Mouse (Mus musculus) heart, embryonic 15.5 days (tissue): ENCODE measurements around the gene Rsph14. TPM values are rescaled to one million over a fixed set of nuclear protein-coding genes. Genes with fewer than 3 reads are reported as not detected.
A peak's percentile ranks its signal among the peaks of the same experiment; 100 is the strongest.

Source experiments
- ATAC-seq: fragments of 200-750 bp; cut with Nextera tagmentation; replicated peaks from 2 replicates; pipeline ENCODE4 v1.8.0; 2017; ENCODE audit warnings: low read depth, moderate TSS enrichment; ENCODE audit not compliant: insufficient number of reproducible peaks, insufficient read depth, low FRiP score
- H3K27ac ChIP-seq: fragments of 300-500 bp; sonication (generic); 2 replicates; pipeline ENCODE4 v1.5.1; 2015; ENCODE audit warnings: mild to moderate bottlenecking, inconsistent platforms
- H3K27me3 ChIP-seq: fragments of 300-500 bp; sonication (generic); 2 replicates; pipeline ENCODE4 v1.6.1; 2015; ENCODE audit warnings: inconsistent platforms
- H3K36me3 ChIP-seq: fragments of 300-500 bp; sonication (generic); 2 replicates; pipeline ENCODE4 v1.6.1; 2015; ENCODE audit warnings: mild to moderate bottlenecking, inconsistent platforms
- H3K4me1 ChIP-seq: fragments of 300-500 bp; sonication (generic); replicated peaks from 2 replicates; pipeline ENCODE4 v1.6.1; 2015; ENCODE audit warnings: inconsistent platforms
- H3K4me2 ChIP-seq: fragments of 300-500 bp; sonication (generic); 2 replicates; pipeline ENCODE4 v1.6.1; 2015; ENCODE audit warnings: inconsistent platforms, mild to moderate bottlenecking, moderate library complexity
- H3K4me3 ChIP-seq: fragments of 300-500 bp; sonication (generic); 2 replicates; pipeline ENCODE4 v1.5.1; 2015; ENCODE audit warnings: mild to moderate bottlenecking, inconsistent platforms
- H3K9ac ChIP-seq: fragments of 300-500 bp; sonication (generic); 2 replicates; pipeline ENCODE4 v1.6.1; 2015; ENCODE audit warnings: mild to moderate bottlenecking, inconsistent platforms
- H3K9me3 ChIP-seq: fragments of 300-500 bp; sonication (generic); replicated peaks from 2 replicates; pipeline ENCODE4 v1.6.1; 2016; ENCODE audit warnings: inconsistent platforms
- WGBS: fragments of 180-500 bp; shearing (Covaris S2); methylation state at CpG from one replicate; pipeline ENCODE4 v1.1.7; 2015; ENCODE audit warnings: mixed read lengths; 5-methylcytosine and 5-hydroxymethylcytosine counted together
- polyA plus RNA-seq: library from polyadenylated mRNA; unstranded; fragments of >200 nt; fragmentation: Nextera tagmentation; extraction: Ambion mirVana; gene quantifications from 2 replicates; pipeline ENCODE4 v1.2.1, GENCODE M21; 2015

Gene Rsph14
- polyA plus RNA-seq, 1 experiment from 2014 or later: not detected

DNA sequence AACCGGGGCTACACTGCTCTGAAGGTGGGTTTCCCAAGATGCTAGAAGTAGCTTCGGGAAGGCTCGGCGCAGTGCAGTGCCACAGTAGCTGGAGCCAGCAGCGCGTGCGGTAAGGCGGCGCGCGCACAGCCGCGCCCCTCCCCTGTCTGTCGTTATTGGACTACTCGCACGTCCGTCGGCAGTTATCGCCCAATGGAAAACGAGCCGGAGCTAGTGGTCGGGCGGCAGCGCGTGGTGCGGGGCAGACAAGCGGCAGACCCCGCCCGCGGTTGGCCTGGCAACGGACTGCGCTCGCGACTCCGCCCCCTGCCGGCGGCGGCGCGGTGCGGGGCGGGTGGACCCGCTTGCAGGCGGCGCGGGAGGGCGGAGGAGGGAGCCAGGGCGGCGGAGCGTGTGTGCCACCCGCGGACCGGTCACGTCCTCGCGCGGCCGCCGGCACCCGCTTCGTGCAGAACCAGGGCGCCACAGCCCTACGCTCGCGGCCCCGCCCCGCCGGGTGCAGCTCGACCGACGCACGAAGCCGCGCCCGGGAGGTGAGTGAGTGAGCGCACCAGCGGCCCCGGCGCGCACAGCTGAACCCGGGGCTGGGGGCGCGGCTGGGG lies 65.4 kb downstream of the Rsph14 start, which contains the start of gene Gnaz:
TSS of gene Gnaz (plus strand) at position 328 of the 602 bp plus-strand sequence.
- under 1% methylated on average over 67 of the region's 83 CpGs for WGBS
- peaks cover 47% of the 10 kb centered on the region for H3K27me3 ChIP-seq
- H3K4me3 ChIP-seq: peak within 1 kb of the TSS; percentile 63
- peak within 1 kb of the TSS; percentile 55 for H3K9ac ChIP-seq
- no peak within 1 kb of the TSS for H3K27ac ChIP-seq
- peak; percentile 93 for ATAC-seq
- peak within 1 kb of the TSS; percentile 98 for H3K4me2 ChIP-seq
- peaks cover 13% of the 10 kb centered on the region for H3K4me1 ChIP-seq
- H3K9me3 ChIP-seq: no peaks in the 10 kb centered on the region
- H3K36me3 ChIP-seq: no peaks in the 10 kb centered on the region

DNA sequence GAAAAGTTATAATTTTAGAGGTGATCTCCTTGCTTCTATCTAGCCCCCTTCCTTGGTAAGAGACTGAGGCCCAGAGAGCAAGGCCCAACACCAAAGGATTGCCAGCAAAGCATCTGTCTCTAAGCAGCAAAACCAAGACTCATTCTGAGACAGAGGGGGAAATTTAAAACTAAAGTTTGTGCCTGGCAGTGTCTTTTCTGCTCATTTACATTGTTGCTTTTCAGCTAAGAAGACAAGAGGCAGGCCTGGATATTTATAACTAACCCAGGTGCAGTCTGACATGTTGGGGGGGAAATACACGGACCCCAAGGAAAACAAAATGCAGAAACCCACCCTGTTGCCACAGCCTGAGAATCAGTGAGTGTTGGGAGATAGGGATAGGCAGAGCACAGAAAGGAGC lies 68.0 kb downstream of the Rsph14 start:
- 66% methylated on average over 1 of the region's 1 CpGs for WGBS
- Histone ChIP-seq H3K4me2 (no peak overlapping the region), H3K9me3 (no peaks in the 10 kb centered on the region), H3K4me1 (peaks cover 13% of the 10 kb centered on the region), H3K9ac (no peak overlapping the region), H3K36me3 (no peaks in the 10 kb centered on the region), H3K27ac (no peak overlapping the region), H3K4me3 (no peak overlapping the region), H3K27me3 (peaks cover 42% of the 10 kb centered on the region)
- ATAC-seq: no peak

DNA sequence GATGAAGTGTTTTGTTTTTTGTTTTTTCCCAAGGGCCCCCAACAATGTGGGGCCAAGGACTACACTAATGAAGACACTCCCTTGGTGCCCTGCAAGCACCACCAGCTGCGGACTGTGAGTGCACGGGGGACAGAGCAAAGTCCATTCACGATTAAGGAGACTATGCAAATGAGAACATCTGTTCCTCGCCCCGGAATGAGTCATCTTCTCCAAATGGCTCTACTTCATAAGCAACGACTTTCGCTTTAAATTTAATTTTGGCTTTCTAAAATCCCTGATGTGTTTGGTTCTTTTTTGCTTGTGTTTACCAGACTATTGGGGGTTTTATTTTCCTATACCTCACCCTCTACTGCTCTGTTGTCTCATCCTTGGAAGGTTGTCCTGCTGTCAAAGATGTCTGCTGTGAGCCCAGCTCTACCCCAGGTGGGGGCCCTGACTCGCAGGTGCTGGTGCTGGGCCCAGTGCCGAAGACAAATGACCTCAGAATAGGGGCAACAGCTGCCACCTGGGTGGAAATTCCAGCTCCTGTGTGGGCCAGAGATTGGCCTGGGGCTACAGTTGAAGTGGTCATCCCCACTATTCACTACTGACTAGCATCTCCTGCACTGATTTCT lies 79.4 kb downstream of the Rsph14 start:
- peaks cover 16% of the 10 kb centered on the region for H3K27me3 ChIP-seq
- no peak overlapping the region for H3K27ac ChIP-seq
- no peak overlapping the region for H3K4me2 ChIP-seq
- H3K9me3 ChIP-seq: no peaks in the 10 kb centered on the region
- no peak overlapping the region for H3K4me3 ChIP-seq
- no peak overlapping the region for H3K9ac ChIP-seq
- no peaks in the 10 kb centered on the region for H3K36me3 ChIP-seq
- 47% methylated on average over 9 of the region's 9 CpGs for WGBS
- no peak for ATAC-seq
- no peaks in the 10 kb centered on the region for H3K4me1 ChIP-seq

DNA sequence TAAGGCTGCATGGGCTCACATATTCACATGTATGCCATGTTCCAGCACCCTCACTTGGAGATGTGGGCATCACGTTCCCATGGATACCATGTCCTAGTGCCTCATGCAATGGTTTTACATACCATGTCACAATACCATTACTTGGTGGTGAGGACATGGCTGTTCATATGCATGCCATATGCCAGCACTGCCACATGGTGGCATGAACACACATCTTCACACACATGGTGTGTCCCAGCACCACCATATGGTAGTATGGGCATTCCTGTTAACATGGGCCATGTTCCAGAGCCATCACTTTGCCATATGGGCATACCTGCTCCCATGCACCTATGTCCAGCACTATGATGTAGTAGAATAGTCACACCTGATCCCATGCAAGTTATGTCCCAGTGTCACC lies 91.6 kb downstream of the Rsph14 start:
- ATAC-seq: no peak
- Histone ChIP-seq H3K4me1 (no peaks in the 10 kb centered on the region), H3K27me3 (0 out of 2 replicates have a peak, but pooled peaks cover 9% of the 10 kb centered on the region), H3K36me3 (no peaks in the 10 kb centered on the region), H3K4me3 (no peak overlapping the region), H3K27ac (no peak overlapping the region), H3K9me3 (no peaks in the 10 kb centered on the region), H3K4me2 (no peak overlapping the region), H3K9ac (no peak overlapping the region)
- 93% methylated on average over 1 of the region's 1 CpGs for WGBS

DNA sequence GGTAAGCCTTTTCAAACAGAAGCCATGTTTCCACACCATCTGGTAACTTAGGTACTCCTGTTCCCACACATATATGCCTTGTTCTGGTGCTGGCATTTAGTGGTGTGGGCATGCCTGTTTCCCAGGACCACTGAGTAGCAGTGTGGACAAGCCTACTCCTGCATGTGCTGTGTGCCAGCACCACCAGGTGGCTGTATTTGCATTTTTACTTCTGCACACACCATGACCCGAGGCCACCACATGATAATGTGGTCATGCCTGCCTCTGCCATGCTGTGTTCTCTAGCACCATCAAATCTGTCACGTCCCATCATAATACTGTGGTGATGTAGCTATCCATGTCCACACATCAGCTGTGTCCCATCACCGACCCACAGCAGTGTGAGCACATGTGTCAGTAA lies 93.1 kb downstream of the Rsph14 start:
- H3K27me3 ChIP-seq: 0 out of 2 replicates have a peak, but pooled peaks cover 9% of the 10 kb centered on the region
- no peak overlapping the region for H3K4me2 ChIP-seq
- ATAC-seq: no peak

DNA sequence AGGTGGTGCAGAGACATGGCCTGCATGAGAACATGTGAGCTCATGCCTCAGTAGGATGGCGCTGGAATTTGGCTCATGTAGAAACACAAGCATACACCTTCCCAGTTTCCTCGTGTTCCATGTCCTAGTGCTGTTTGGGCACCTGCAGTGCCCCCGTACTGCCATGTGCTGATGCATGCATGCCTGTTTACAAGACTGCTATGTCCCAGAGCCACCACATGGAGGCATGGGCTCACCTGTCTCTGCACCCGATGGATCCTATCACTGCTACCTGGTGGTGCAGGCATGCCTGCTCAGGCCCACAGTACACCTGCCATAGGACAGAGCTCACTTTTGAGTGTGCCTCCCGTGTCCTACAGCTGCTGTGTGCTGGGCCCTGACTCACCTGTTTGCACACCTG lies 94.0 kb downstream of the Rsph14 start:
- Histone ChIP-seq H3K9me3 (no peaks in the 10 kb centered on the region), H3K36me3 (no peaks in the 10 kb centered on the region), H3K9ac (no peak overlapping the region), H3K4me2 (no peak overlapping the region), H3K4me3 (no peak overlapping the region), H3K27me3 (peaks cover 14% of the 10 kb centered on the region), H3K27ac (no peak overlapping the region), H3K4me1 (no peaks in the 10 kb centered on the region)
- no peak for ATAC-seq
- 55% methylated on average over 5 of the region's 5 CpGs for WGBS

More for the DNA sequence above, 93.1 kb downstream of the Rsph14 start:
- H3K9me3 ChIP-seq: no peaks in the 10 kb centered on the region
- 51% methylated on average over 3 of the region's 3 CpGs for WGBS
- H3K9ac ChIP-seq: no peak overlapping the region
- H3K27ac ChIP-seq: no peak overlapping the region
- H3K4me3 ChIP-seq: no peak overlapping the region
- no peaks in the 10 kb centered on the region for H3K36me3 ChIP-seq
- H3K4me1 ChIP-seq: no peaks in the 10 kb centered on the region

DNA sequence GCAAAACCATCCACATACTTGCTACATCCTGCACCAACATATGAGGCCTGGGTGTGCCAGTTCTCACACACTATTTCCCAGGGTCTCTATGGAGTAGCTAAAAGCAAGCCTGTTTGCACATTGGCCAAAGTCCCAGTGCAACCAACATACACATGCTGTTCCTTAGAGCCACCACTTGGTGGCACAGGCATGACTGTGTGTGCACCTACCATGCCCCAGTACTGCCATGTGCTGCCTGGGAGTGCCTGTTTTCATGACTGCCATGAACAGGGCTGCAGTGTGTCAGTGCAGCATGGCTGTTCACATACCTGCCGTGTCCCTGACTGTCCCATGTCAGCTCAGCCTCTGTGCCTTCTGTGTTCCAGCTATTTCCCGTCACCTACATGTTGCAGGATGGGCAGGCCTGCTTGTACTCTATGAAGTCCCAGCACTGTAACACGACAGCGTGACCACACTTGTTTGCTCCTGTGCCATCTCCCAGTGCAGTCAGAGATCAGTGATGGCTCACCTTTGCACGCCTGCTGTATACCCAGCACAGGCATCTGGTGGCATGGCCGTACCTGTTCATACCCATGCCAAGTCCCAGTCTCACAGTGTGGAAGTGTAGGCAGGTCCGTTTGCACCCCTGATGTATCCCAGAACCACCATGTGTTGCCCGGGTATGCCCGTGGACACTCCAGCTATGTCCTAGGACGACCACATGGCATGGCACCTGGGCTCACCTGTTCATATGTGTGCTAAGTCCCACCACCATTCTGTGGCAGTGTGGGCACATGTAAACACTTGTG lies 95.2 kb downstream of the Rsph14 start:
- Histone ChIP-seq H3K4me1 (no peaks in the 10 kb centered on the region), H3K9ac (no peak overlapping the region), H3K9me3 (no peaks in the 10 kb centered on the region), H3K4me2 (no peak overlapping the region), H3K4me3 (no peak overlapping the region), H3K27me3 (peaks cover 18% of the 10 kb centered on the region), H3K27ac (no peak overlapping the region), H3K36me3 (no peaks in the 10 kb centered on the region)
- WGBS: 76% methylated on average over 10 of the region's 10 CpGs
- ATAC-seq: no peak

DNA sequence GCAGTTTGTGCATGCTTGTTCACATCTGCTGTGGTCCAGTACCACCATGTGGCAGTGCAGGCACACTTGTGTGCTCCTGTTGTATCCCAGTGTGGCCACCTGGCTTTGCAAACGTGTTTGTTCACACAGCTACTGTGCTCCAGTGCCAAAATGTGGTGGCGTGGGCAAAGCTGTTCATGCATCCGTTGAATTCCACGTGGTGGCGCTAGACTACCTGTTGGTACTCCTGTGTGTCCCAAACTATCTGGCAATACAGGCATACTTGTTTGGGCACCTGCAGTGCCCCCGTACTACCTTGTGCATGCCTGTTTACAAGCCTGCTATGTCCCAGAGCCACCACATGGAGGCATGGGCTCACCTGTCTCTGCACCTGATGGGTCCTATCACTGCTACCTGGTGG lies 97.4 kb downstream of the Rsph14 start:
- Histone ChIP-seq H3K9me3 (no peaks in the 10 kb centered on the region), H3K4me1 (no peaks in the 10 kb centered on the region), H3K4me2 (no peak overlapping the region), H3K36me3 (no peaks in the 10 kb centered on the region), H3K27me3 (peaks cover 18% of the 10 kb centered on the region), H3K27ac (no peak overlapping the region), H3K9ac (no peak overlapping the region), H3K4me3 (no peak overlapping the region)
- ATAC-seq: no peak
- WGBS: 23% methylated on average over 6 of the region's 6 CpGs

DNA sequence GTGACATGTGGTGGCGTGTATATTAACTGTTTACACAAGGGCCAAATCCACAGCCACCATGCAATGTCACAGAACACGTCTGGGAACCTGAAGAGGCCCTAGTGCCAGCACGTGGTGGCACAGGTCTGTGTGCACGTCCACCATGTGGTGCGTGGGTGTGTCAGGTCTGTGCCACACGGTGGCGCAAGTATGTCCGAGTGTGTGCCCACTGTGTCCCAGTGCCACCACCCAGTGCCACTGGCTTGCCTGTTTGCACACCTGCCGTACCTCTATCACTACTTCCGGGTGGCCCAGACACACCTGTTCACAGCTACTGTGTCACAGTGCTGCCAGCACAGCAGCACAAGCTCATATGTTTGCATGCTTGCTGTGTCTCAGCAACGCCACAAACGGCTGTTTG lies 97.9 kb downstream of the Rsph14 start:
- H3K27me3 ChIP-seq: peaks cover 14% of the 10 kb centered on the region
- no peaks in the 10 kb centered on the region for H3K4me1 ChIP-seq
- H3K4me3 ChIP-seq: no peak overlapping the region
- no peaks in the 10 kb centered on the region for H3K36me3 ChIP-seq
- no peaks in the 10 kb centered on the region for H3K9me3 ChIP-seq
- 77% methylated on average over 12 of the region's 12 CpGs for WGBS
- ATAC-seq: no peak
- no peak overlapping the region for H3K4me2 ChIP-seq
- no peak overlapping the region for H3K27ac ChIP-seq
- H3K9ac ChIP-seq: no peak overlapping the region

DNA sequence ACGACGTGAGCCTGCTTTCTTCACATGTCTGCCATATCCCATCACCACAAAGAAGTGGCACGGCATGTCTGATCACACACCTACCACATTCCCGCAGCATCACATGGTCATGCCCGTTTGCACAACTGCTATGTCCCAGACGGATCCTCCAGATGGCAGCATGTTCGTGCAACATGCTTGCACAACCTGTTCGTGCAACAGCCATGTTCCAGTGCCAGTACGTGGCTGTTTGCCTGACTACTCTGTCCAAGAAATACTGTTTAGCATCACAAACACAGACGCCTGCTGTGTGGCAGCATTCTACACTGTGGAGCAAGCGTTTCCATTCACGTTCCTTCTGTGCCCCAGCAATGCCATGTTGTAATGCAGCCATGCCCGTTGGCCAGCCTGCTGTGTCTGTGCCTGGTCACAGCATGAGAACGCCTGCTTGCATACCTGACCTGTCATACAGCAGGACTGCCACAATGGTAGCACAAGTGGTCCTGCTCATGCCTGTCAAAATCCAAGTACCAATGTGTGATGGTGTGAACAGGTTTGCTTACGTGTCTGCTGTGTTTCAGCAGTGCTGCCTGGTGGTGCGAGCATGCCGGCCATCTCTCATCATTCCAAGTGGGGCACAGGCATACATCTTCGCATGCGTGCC lies 98.7 kb downstream of the Rsph14 start:
- ATAC-seq: no peak
- Histone ChIP-seq H3K36me3 (no peaks in the 10 kb centered on the region), H3K4me3 (no peak overlapping the region), H3K9me3 (no peaks in the 10 kb centered on the region), H3K9ac (no peak overlapping the region), H3K4me1 (no peaks in the 10 kb centered on the region), H3K27ac (no peak overlapping the region), H3K27me3 (peaks cover 14% of the 10 kb centered on the region), H3K4me2 (no peak overlapping the region)
- WGBS: 80% methylated on average over 19 of the region's 19 CpGs

DNA sequence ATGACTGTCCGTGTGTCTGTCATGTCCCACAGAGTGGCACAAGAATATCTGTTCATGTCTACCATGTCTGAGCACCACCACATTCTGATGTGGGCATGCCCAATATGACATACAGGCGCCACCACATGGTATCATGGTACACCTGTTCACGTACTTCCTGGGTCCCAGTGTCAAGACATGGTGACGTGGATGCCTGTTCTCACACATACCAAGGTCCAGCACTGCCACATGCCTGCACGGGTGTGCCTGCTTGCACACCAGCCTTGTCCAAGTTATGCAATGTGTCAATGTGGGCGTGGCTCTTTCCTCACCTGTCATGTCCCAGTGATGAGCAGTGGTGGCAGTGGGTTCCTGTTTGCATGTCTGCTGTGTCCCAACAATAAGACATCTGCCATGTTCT lies 99.9 kb downstream of the Rsph14 start:
- Histone ChIP-seq H3K9me3 (no peaks in the 10 kb centered on the region), H3K4me1 (no peaks in the 10 kb centered on the region), H3K36me3 (no peaks in the 10 kb centered on the region), H3K27me3 (peaks cover 14% of the 10 kb centered on the region), H3K4me2 (no peak overlapping the region), H3K27ac (no peak overlapping the region), H3K4me3 (no peak overlapping the region), H3K9ac (no peak overlapping the region)
- 78% methylated on average over 6 of the region's 6 CpGs for WGBS
- ATAC-seq: no peak
